Mouse (Mus musculus) gastrocnemius, adult 8-10 months (tissue): ENCODE results near the gene Mypn. TPM values are rescaled to one million over a fixed set of nuclear protein-coding genes. Genes with fewer than 3 reads are reported as not detected.
A peak's percentile ranks its signal among the peaks of the same experiment; 100 is the strongest.

Experiments used
- DNase-seq, 2 experiments: peaks; one replicate each; pipeline ENCODE4 v3.0.0; 2022; ENCODE audit warnings: low spot score in 2 of 2
- total RNA-seq, 4 experiments: library from RNA; stranded (reverse); gene quantifications; 2 replicates each; pipeline ENCODE4 v1.2.4; 2022

Mypn gene
- total RNA-seq, 4 experiments from 2014 or later = 285 to 333 (median 306) TPM

DNA sequence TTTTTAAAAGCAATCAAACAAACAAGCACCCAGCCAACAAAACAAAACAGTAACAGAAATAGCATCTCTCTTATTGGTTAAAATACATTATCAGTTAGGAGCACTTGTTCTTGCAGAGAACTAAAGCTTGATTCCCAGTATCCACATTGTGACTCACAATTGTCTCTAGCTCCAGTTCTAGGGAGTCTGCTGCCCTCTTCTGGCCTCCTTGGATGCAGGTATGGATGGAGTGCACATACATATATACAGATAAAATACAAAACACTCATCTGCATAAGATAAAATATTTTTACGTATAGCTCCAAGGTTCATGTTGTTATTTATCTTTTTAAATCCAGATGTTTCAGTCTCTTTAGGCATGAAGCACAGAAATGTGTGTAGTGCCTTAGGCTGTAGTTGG lies 47.4 kb downstream of the Mypn start:
- no peak for DNase-seq

- no peak for DNase-seq
These were observed 47.9 kb downstream of the Mypn start for GRCm38 (mm10) chr10:63155668-63156350.

DNA sequence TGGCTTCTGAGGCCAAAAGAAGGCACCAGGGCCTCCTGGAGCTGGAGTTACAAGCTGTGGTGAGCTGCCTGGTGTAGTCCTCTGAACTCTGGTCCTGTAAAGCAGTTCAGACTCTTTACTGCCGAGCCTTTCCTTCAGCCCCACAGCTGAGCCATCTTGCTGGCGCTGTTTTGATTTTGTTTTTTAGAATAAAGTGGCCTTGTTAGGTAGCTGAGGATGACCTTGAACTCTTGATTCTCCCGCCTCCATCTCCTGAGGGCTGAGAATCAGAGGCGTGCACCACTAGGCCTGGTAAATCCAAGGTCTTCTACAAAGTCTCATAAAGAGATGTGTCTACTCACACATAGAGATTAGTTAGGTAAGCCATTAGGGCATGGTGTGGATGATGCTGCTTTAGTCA lies 49.0 kb downstream of the Mypn start:
- DNase-seq = no peak

GRCm38 (mm10) chr10:63154226-63154625 lies 49.5 kb downstream of the Mypn start:
- DNase-seq = no peak

GRCm38 (mm10) chr10:63153563-63153962 lies 50.2 kb downstream of the Mypn start:
- peak; percentile 42 to 45 for DNase-seq

DNA sequence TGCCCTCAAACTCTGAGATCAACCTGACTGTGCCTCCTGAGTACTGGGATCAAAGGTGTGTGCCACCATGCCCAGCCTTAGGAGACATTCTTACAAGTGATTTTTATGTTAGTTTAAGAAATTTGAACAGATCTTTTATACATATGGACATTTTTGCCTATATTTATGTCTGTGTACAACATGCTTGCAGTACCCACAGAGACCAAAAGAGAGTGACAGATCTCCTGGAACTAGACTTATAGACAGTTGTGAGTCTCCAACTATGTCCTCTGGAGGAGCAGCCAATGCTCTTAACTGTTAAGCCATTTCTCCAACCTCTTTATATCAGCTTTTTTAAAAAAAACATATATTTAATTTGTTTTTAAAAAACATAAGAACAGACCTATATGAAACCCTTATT lies 51.4 kb downstream of the Mypn start:
- DNase-seq = no peak

- DNase-seq = no peak
These were observed 61.1 kb downstream of the Mypn start for GRCm38 (mm10) chr10:63142660-63143059.

- DNase-seq = no peak
These were observed 67.3 kb downstream of the Mypn start for GRCm38 (mm10) chr10:63136436-63136835.

DNA sequence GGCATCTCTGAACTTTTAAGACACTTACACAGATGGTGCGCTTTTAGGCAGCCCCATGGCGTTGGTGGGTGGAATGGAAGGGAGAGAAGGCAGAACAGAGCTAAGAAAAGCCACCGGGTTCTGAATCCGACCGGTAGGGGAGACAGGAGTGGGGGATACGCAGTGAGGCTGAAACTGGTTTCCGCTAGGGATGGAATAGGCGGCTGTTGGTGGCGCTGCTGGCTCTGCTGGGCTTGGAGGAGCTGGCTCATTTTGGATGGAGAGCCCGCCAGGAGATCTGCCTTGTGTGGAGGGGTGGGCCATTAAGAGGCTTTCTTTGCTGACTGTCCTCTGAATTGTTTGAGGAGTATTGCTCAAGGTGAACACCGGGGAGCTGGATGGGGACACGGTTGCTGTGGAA lies 68.1 kb downstream of the Mypn start:
- DNase-seq = no peak

- no peak for DNase-seq
These were observed 70.4 kb downstream of the Mypn start for GRCm38 (mm10) chr10:63133326-63133725.

DNA sequence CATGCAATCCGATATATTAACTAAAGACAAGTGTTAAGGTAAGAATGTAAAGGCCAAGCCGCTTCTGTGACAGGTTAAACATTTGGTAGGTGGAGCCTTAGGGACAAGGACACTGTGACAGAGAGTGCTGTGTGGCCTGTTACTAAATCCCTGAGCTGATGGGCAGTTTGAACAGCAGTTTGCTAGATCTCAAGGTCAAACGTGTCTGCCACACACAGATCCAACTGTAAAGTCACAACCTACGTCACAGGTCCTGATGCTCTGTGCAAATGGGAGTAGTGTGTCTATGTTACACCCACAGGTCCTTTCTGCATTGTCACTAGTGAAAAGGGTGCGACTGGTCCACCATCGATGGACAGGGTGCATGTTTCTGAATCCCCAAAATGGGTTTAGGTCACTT lies 71.4 kb downstream of the Mypn start:
- DNase-seq = no peak

DNA sequence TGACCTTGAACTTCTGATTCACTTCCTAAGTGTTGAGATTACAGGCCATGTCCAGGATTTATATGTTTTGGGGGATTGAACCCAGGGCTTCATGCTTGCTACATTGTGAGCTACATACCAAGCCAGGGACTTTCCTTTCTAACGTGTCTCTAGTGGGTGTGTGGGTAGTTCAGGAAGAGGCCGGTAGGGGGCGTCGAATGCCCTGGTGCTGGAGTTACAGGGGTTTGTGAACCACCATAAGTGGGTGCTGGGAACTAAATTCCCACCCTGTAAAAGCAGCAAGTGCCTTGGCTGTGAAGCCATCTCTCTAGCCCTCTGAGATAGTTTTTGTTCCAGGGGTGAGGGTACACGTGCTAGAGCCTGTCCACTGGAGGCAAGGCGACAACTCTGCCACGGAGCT lies 73.3 kb downstream of the Mypn start:
- DNase-seq = no peak

GRCm38 (mm10) chr10:63128256-63128655 lies 75.5 kb downstream of the Mypn start:
- peak; percentile 26 to 66 for DNase-seq

- DNase-seq = no peak
These were observed 76.6 kb downstream of the Mypn start for GRCm38 (mm10) chr10:63127156-63127555.

- no peak for DNase-seq
These were observed 77.6 kb downstream of the Mypn start for GRCm38 (mm10) chr10:63126116-63126515.

- DNase-seq = no peak
These were observed 78.4 kb downstream of the Mypn start for GRCm38 (mm10) chr10:63125343-63125742.

- no peak for DNase-seq
These were observed 79.7 kb downstream of the Mypn start for GRCm38 (mm10) chr10:63124016-63124415.

GRCm38 (mm10) chr10:63123141-63123540 lies 80.6 kb downstream of the Mypn start:
- DNase-seq = peak in 1 of 2 experiments; percentile 1

DNA sequence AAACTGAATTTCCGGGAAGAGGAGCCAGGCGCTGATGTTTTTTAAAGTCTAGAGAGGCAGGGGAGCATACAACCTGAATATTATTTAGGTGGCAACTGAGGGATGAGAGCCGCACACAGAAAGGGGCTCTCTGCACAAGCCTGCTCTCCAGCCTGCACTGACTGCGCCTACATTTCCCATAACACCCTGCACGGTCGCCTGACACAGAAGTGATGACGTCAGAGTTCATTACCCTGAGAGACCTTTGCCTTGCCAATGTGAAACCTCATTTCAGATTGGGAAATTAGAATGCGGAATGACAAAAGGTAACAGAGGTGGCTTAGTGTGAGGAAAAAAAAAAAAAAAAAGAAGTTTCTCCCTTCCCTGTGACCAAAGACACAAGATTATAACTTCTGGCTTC lies 81.2 kb downstream of the Mypn start:
- peak in 1 of 2 experiments; percentile 1 for DNase-seq

GRCm38 (mm10) chr10:63121961-63122360 lies 81.8 kb downstream of the Mypn start:
- DNase-seq = no peak

DNA sequence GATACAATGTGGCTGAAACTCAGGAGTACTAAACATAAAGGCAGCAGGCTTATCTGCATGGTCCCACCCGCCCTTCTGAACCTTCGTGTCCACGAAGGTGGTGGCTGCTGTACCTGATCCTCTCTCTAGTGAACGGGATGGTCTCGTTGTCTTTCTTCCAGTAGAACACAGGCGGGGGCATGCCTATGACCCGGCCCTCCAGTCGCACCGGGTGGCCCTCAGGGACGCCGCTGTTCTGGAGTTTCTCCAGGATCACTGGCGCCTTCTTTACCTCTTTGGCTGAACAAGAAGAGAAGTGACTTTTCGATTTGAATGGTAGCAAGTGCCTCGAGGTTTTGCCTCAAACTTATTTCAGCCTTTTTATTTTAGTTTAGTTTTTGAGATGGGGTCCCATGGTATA lies 83.8 kb downstream of the Mypn start:
- no peak for DNase-seq

DNA sequence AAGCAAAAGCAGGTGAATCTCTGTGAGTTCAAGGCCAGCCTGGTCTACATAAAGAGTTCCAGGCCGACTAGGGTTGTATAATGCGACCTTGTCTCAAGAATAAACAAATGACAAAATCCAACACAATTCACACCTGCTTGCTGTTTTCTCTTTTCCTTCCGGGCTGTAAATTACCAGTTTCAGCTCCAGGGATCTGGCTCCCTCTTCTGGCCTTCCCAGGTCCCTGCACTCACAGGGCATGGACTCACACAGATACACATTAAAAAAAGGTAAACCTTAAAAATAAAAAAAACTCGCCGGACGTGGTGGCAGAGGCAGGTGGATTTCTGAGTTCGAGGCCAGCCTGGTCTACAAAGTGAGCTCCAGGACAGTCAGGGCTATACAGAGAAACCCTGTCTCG lies 86.2 kb downstream of the Mypn start:
- no peak for DNase-seq

GRCm38 (mm10) chr10:63116376-63116775 lies 87.4 kb downstream of the Mypn start:
- DNase-seq = no peak

GRCm38 (mm10) chr10:63115881-63116280 lies 87.9 kb downstream of the Mypn start:
- DNase-seq = no peak
